Mouse (Mus musculus) MEL (cell line): ENCODE results near the gene Gm13696. TPM values are rescaled to one million over a fixed set of nuclear protein-coding genes. Genes with fewer than 3 reads are reported as not detected.

ENCODE experiments used
- DNase-seq: peaks from one replicate; pipeline ENCODE4 v3.0.0; 2011; ENCODE audit warnings: low read depth, low spot score
- H3K27ac ChIP-seq: 2 replicates; pipeline ENCODE4 v1.5.1; 2012; ENCODE audit warnings: low read depth, mild to moderate bottlenecking, control low read depth, low read length, moderate library complexity; ENCODE audit not compliant: control insufficient read depth
- H3K27me3 ChIP-seq, 2 experiments: fragments of 150-350 bp in 1 of 2; sonication (generic) in 1 of 2; 2 replicates each; pipeline ENCODE4 v1.6.1; 2012; ENCODE audit warnings: low read length in 2 of 2, mild to moderate bottlenecking in 2 of 2, improper control_type of control experiment in 1 of 2, moderate library complexity in 1 of 2; ENCODE audit not compliant: insufficient read depth in 2 of 2, control insufficient read depth in 1 of 2
- H3K36me3 ChIP-seq, 2 experiments: 2 replicates each; pipeline ENCODE4 v1.6.1; 2012 to 2014; ENCODE audit warnings: low read length in 2 of 2, improper control_type of control experiment in 1 of 2, inconsistent platforms in 1 of 2, mild to moderate bottlenecking in 1 of 2; ENCODE audit not compliant: insufficient read depth in 2 of 2, control insufficient read depth in 1 of 2
- H3K4me1 ChIP-seq, 2 experiments: fragments of 150-350 bp in 1 of 2; sonication (generic) in 1 of 2; 2 replicates each; pipeline ENCODE4 v1.6.1; 2012; ENCODE audit warnings: low read length in 2 of 2, improper control_type of control experiment in 1 of 2, mild to moderate bottlenecking in 1 of 2; ENCODE audit not compliant: insufficient read depth in 2 of 2, control insufficient read depth in 1 of 2
- H3K4me3 ChIP-seq, 2 experiments: fragments of 150-350 bp in 1 of 2; sonication (generic) in 1 of 2; 2 replicates each; pipeline ENCODE4 v1.5.1; 2012; ENCODE audit warnings: low read depth in 2 of 2, low read length in 2 of 2, mild to moderate bottlenecking in 2 of 2, moderate library complexity in 2 of 2, control low read depth in 1 of 2, improper control_type of control experiment in 1 of 2; ENCODE audit not compliant: control insufficient read depth in 1 of 2, insufficient read depth in 1 of 2
- H3K79me2 ChIP-seq: 2 replicates; pipeline ENCODE4 v1.6.1; 2012; ENCODE audit warnings: mild to moderate bottlenecking, low read length, moderate library complexity; ENCODE audit not compliant: control insufficient read depth, poor library complexity, insufficient read depth
- H3K9ac ChIP-seq: 2 replicates; pipeline ENCODE4 v1.6.1; 2012; ENCODE audit warnings: low read depth, mild to moderate bottlenecking, control low read depth, low read length, moderate library complexity; ENCODE audit not compliant: control insufficient read depth, poor library complexity, severe bottlenecking
- H3K9me3 ChIP-seq: fragments of 150-350 bp; sonication (generic); replicated peaks from 2 replicates; pipeline ENCODE4 v1.6.1; 2012; ENCODE audit warnings: mild to moderate bottlenecking, low read length, improper control_type of control experiment, moderate library complexity; ENCODE audit not compliant: insufficient read depth
- BHLHE40 ChIP-seq: IDR thresholded peaks from 2 replicates; pipeline ENCODE4 v1.6.1; 2012; ENCODE audit warnings: low read depth, mild to moderate bottlenecking, inconsistent platforms, low read length, improper control_type of control experiment, borderline replicate concordance
- CHD1 ChIP-seq: IDR thresholded peaks from 2 replicates; pipeline ENCODE4 v1.6.1; 2012; ENCODE audit warnings: low read depth, mild to moderate bottlenecking, inconsistent platforms, low read length, improper control_type of control experiment
- EP300 ChIP-seq, 2 experiments: IDR thresholded peaks; 2 replicates each; pipeline ENCODE4 v1.6.1; 2011; ENCODE audit warnings: improper control_type of control experiment in 2 of 2, low read length in 2 of 2, low read depth in 1 of 2, mild to moderate bottlenecking in 1 of 2
- ETS1 ChIP-seq: IDR thresholded peaks from 2 replicates; pipeline ENCODE4 v1.6.1; 2012; ENCODE audit warnings: low read depth, mild to moderate bottlenecking, inconsistent platforms, low read length, improper control_type of control experiment, moderate library complexity
- GABPA ChIP-seq: IDR thresholded peaks from 2 replicates; pipeline ENCODE4 v1.6.1; 2012; ENCODE audit warnings: low read depth, mild to moderate bottlenecking, inconsistent platforms, low read length, improper control_type of control experiment, moderate library complexity
- GATA1 ChIP-seq: IDR thresholded peaks from 2 replicates; pipeline ENCODE4 v1.6.1; 2011; ENCODE audit warnings: low read depth, low read length, improper control_type of control experiment
- HCFC1 ChIP-seq: IDR thresholded peaks from 2 replicates; pipeline ENCODE4 v1.6.1; 2012; ENCODE audit warnings: low read depth, mild to moderate bottlenecking, inconsistent platforms, low read length, improper control_type of control experiment, moderate library complexity
- JUND ChIP-seq: IDR thresholded peaks from 2 replicates; pipeline ENCODE4 v1.6.1; 2011; ENCODE audit warnings: low read depth, mild to moderate bottlenecking, improper control_type of control experiment, low read length
- MAZ ChIP-seq: IDR thresholded peaks from 2 replicates; pipeline ENCODE4 v1.6.1; 2012; ENCODE audit warnings: low read depth, mild to moderate bottlenecking, inconsistent platforms, low read length, improper control_type of control experiment
- MEF2A ChIP-seq: IDR thresholded peaks from 2 replicates; pipeline ENCODE4 v1.6.1; 2014; ENCODE audit warnings: low read depth, mild to moderate bottlenecking, inconsistent platforms, low read length, improper control_type of control experiment; ENCODE audit not compliant: poor library complexity, insufficient replicate concordance, severe bottlenecking; ENCODE audit errors: extremely low read depth
- MXI1 ChIP-seq: IDR thresholded peaks from 2 replicates; pipeline ENCODE4 v1.6.1; 2011; ENCODE audit warnings: mild to moderate bottlenecking, low read depth, low read length, improper control_type of control experiment
- MYC ChIP-seq: IDR thresholded peaks from 2 replicates; pipeline ENCODE4 v1.6.1; 2011; ENCODE audit warnings: low read depth, mild to moderate bottlenecking, low read length, improper control_type of control experiment, moderate library complexity
- NELFE ChIP-seq: IDR thresholded peaks from 2 replicates; pipeline ENCODE4 v1.6.1; 2011; ENCODE audit warnings: low read depth, low read length, improper control_type of control experiment
- NRF1 ChIP-seq: IDR thresholded peaks from 2 replicates; pipeline ENCODE4 v1.6.1; 2014; ENCODE audit warnings: low read depth, mild to moderate bottlenecking, inconsistent platforms, low read length, improper control_type of control experiment, moderate library complexity; ENCODE audit not compliant: poor library complexity, insufficient read depth, severe bottlenecking
- POLR2AphosphoS2 ChIP-seq: IDR thresholded peaks from 2 replicates; pipeline ENCODE4 v1.6.1; 2011; ENCODE audit warnings: low read length, improper control_type of control experiment
- POLR2AphosphoS5 ChIP-seq: IDR thresholded peaks from 2 replicates; pipeline ENCODE4 v1.6.1; 2012; ENCODE audit warnings: low read depth, borderline replicate concordance, mild to moderate bottlenecking, inconsistent platforms, low read length, moderate library complexity, mixed read lengths
- SIN3A ChIP-seq: IDR thresholded peaks from 2 replicates; pipeline ENCODE4 v1.6.1; 2012; ENCODE audit warnings: low read length, improper control_type of control experiment, inconsistent platforms
- TAL1 ChIP-seq: IDR thresholded peaks from 2 replicates; pipeline ENCODE4 v1.6.1; 2012; ENCODE audit warnings: mild to moderate bottlenecking, inconsistent platforms, low read length, moderate library complexity, mixed read lengths
- TBP ChIP-seq: IDR thresholded peaks from 2 replicates; pipeline ENCODE4 v1.8.0; 2011; ENCODE audit warnings: low read depth, low read length, improper control_type of control experiment
- TCF12 ChIP-seq: IDR thresholded peaks from 2 replicates; pipeline ENCODE4 v1.6.1; 2014; ENCODE audit warnings: low read depth, mild to moderate bottlenecking, inconsistent platforms, low read length, improper control_type of control experiment, moderate library complexity
- UBTF ChIP-seq: IDR thresholded peaks from 2 replicates; pipeline ENCODE4 v1.6.1; 2012; ENCODE audit warnings: low read depth, mild to moderate bottlenecking, inconsistent platforms, low read length, improper control_type of control experiment, moderate library complexity, borderline replicate concordance; ENCODE audit not compliant: insufficient read depth
- USF1 ChIP-seq: IDR thresholded peaks from 2 replicates; pipeline ENCODE4 v1.6.1; 2014; ENCODE audit warnings: low read depth, mild to moderate bottlenecking, inconsistent platforms, low read length, improper control_type of control experiment, moderate library complexity
- ZC3H11A ChIP-seq: IDR thresholded peaks from 2 replicates; pipeline ENCODE4 v1.6.1; 2012; ENCODE audit warnings: low read depth, mild to moderate bottlenecking, inconsistent platforms, low read length, improper control_type of control experiment
- ZKSCAN1 ChIP-seq: IDR thresholded peaks from 2 replicates; pipeline ENCODE4 v1.6.1; 2012; ENCODE audit warnings: low read depth, mild to moderate bottlenecking, inconsistent platforms, low read length, improper control_type of control experiment, moderate library complexity
- ZMIZ1 ChIP-seq: IDR thresholded peaks from 2 replicates; pipeline ENCODE4 v1.6.1; 2012; ENCODE audit warnings: low read depth, mild to moderate bottlenecking, inconsistent platforms, low read length, improper control_type of control experiment, moderate library complexity
- ZNF384 ChIP-seq: IDR thresholded peaks from 2 replicates; pipeline ENCODE4 v1.6.1; 2012; ENCODE audit warnings: low read depth, mild to moderate bottlenecking, inconsistent platforms, low read length, improper control_type of control experiment
- polyA plus RNA-seq, 2 experiments: library from polyadenylated mRNA; stranded (reverse) in 1 of 2; unstranded in 1 of 2; fragments of >175 nt in 1 of 2; fragments of >200 nt in 1 of 2; gene quantifications; 2 replicates each; pipeline versions ENCODE4 v1.2.1 to v1.2.4; 2012; ENCODE audit warnings: low replicate concordance in 2 of 2, low read depth in 1 of 2; ENCODE audit not compliant: insufficient read length in 2 of 2, insufficient read depth in 1 of 2, missing spikeins in 1 of 2
- total RNA-seq: library from RNA; depleted of rRNA; stranded (reverse); fragments of 300-350 nt; gene quantifications from 2 replicates; pipeline ENCODE4 v1.2.3, GENCODE M21; 2012

Gm13696 gene
- total and polyA plus RNA-seq, 3 experiments: 0.08 TPM; not detected in 1

- Histone ChIP-seq H3K79me2 (no peaks in the 10 kb centered on the region), H3K9ac (no peak within 1 kb of the TSS), H3K4me1 (no peaks in the 10 kb centered on the region), H3K27me3 (no peaks in the 10 kb centered on the region), H3K9me3 (no peaks in the 10 kb centered on the region), H3K36me3 (no peaks in the 10 kb centered on the region), H3K4me3 (no peak within 1 kb of the TSS), H3K27ac (no peak within 1 kb of the TSS)
- TF ChIP-seq MEF2A (no peak), POLR2AphosphoS5 (no peak), USF1 (no peak), NELFE (no peak), HCFC1 (no peak), SIN3A (no peak), TCF12 (no peak), GABPA (no peak), TBP (no peak), ZKSCAN1 (no peak), GATA1 (no peak), POLR2AphosphoS2 (no peak), ETS1 (no peak), MYC (no peak), UBTF (no peak)
- DNase-seq: no peak
Measured at GRCm38 (mm10) chr2:83940931-83941361, 32.0 kb upstream of the Gm13696 start, which contains the start of gene Zswim2. Gene Zswim2, minus strand, starts transcription at chr2:83941228.

- Histone ChIP-seq H3K4me1 (no peaks in the 10 kb centered on the region), H3K27ac (no peak overlapping the region), H3K9ac (no peak overlapping the region), H3K4me3 (no peak overlapping the region), H3K9me3 (no peaks in the 10 kb centered on the region), H3K79me2 (no peaks in the 10 kb centered on the region), H3K27me3 (no peaks in the 10 kb centered on the region), H3K36me3 (no peaks in the 10 kb centered on the region)
- TF ChIP-seq ZMIZ1: no peak
- no peak for TF ChIP-seq USF1
- TF ChIP-seq BHLHE40: no peak
- no peak for TF ChIP-seq JUND
- TF ChIP-seq EP300 (IDR thresholded peaks at IDR 0.05; ENCODE audit: low read depth in 1 of 2, low read length in 2 of 2): no peak
- no peak for TF ChIP-seq CHD1
- no peak for TF ChIP-seq TBP
- TF ChIP-seq NELFE: no peak
- no peak for TF ChIP-seq NRF1
- no peak for TF ChIP-seq MAZ
- no peak for TF ChIP-seq ZNF384
- no peak for TF ChIP-seq TAL1
- TF ChIP-seq MXI1: no peak
- TF ChIP-seq ZC3H11A: no peak
- DNase-seq: no peak
Measured at GRCm38 (mm10) chr2:83941378-83941777, 31.5 kb upstream of the Gm13696 start.
